Mouse (Mus musculus) megakaryocyte, embryonic 14.5 days (primary cell): ENCODE measurements around the gene Slc4a4.

Experiments used
- FLI1 ChIP-seq: IDR thresholded peaks from 2 replicates; pipeline ENCODE4 v1.6.1; 2012; ENCODE audit warnings: low read length, inconsistent platforms, mixed read lengths
- GATA1 ChIP-seq: IDR thresholded peaks from 3 replicates; pipeline ENCODE4 v1.6.1; 2012; ENCODE audit warnings: mixed read lengths, low read length, inconsistent platforms, borderline replicate concordance

DNA sequence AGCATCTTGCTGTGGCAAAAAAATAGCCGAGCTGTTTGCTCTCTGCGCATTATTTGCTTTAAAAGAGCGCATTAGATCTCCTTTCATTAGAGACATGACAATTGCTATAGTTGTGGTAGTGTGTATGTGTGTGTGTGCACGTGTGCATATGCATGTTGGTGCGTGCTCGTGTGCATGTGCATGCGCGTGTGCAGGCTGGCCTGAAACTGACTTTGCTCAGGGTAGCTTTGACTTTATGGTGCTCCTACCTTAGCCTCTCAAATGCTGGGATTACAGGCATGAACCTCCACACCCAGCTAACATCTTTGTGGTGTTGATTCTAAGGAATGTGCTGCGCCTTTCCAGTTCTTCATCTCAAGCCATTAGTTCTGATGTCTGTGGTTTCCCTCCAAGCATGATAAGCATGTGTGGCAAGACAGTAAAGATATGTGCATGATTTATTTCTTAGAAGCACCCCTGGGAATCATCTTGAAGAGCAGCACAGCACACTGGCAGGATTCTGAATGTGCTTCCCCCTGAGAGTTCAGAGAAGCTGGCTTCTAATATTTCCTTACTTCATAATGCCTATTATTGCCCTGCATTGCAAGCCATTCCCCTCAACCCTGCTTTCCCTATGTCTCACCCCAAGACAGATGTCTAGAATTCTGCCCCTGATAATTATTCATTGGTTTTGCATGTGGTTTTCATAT, 373.3 kb downstream of the Slc4a4 start:
- TF ChIP-seq GATA1 (no peak), FLI1 (no peak)
